In genomic region chr2:165032533-165032932, GRCm38 (mm10) we compare ENCODE assay signal across 10 mouse cellular contexts. TPM values are rescaled to one million over a fixed set of nuclear protein-coding genes. Genes with fewer than 3 reads are reported as not detected.
DNase-seq lines count a peak whose midpoint lies in the region; ATAC-seq lines count a peak whose summit lies in the region.
"Had no signal": no experiment of that assay in that cellular context is flagged by ENCODE, and none has a peak within 500 bp of the region (broad histone marks: within the 10 kb centered on the region; RNA-seq: fewer than 3 reads in every experiment).

No protein-coding gene starts in this region.

- ATAC-seq in heart, embryonic 15.5 days (replicated peaks; ENCODE audit: insufficient number of reproducible peaks, insufficient read depth, low FRiP score, low read depth), result no peak
- no peak for ATAC-seq in embryonic facial prominence, embryonic 13.5 days (ENCODE audit: insufficient number of reproducible peaks, insufficient read depth, low FRiP score, low TSS enrichment, low read depth)
- ATAC-seq in kidney, embryonic 16.5 days (ENCODE audit: low FRiP score, low TSS enrichment), result no peak
- ATAC-seq in midbrain, embryonic 15.5 days (replicated peaks), result no peak
- no peak for ATAC-seq in erythroblast, adult 5-6 weeks (replicated peaks; ENCODE audit: low FRiP score, poor library complexity, severe bottlenecking)

- no peaks in the 10 kb centered on the region for H3K9me3 ChIP-seq in heart, embryonic 15.5 days (replicated peaks)
- no peaks in the 10 kb centered on the region for H3K9me3 ChIP-seq in embryonic facial prominence, embryonic 13.5 days
- H3K9me3 ChIP-seq in kidney, embryonic 16.5 days (ENCODE audit: low read length), result no peaks in the 10 kb centered on the region
- H3K9me3 ChIP-seq in midbrain, embryonic 15.5 days, result no peaks in the 10 kb centered on the region
- H3K9me3 ChIP-seq: G1E had no signal

- H3K9ac ChIP-seq in heart, embryonic 15.5 days, result no peak overlapping the region
- H3K9ac ChIP-seq in embryonic facial prominence, embryonic 13.5 days, result no peak overlapping the region
- H3K9ac ChIP-seq in kidney, embryonic 16.5 days (replicated peaks; ENCODE audit: low read length), result 0 out of 2 replicates have a peak overlapping the region, but pooled peaks have one; percentile 16
- H3K9ac ChIP-seq in midbrain, embryonic 15.5 days, result no peak overlapping the region; the same call in 1 of the 2 replicates

- intact Hi-C loops in heart, postnatal 14 days (cut with DNase I), result loop anchor here (5.0 to 10.0 kb wide), 2 partner anchors 110 to 208 kb away; partner anchors contain the start of genes Spata25 and Zswim1

- WGBS in heart, embryonic 15.5 days, result 62% methylated on average over 3 of the region's 3 CpGs
- 48% methylated on average over 3 of the region's 3 CpGs for WGBS in embryonic facial prominence, embryonic 13.5 days
- 41% methylated on average over 3 of the region's 3 CpGs for WGBS in kidney, embryonic 16.5 days
- 42% methylated on average over 3 of the region's 3 CpGs for WGBS in midbrain, embryonic 15.5 days

- no peaks in the 10 kb centered on the region for H3K36me3 ChIP-seq in heart, embryonic 15.5 days
- 0 out of 2 replicates have a peak, but pooled peaks cover 3% of the 10 kb centered on the region for H3K36me3 ChIP-seq in embryonic facial prominence, embryonic 13.5 days
- H3K36me3 ChIP-seq in kidney, embryonic 16.5 days (ENCODE audit: insufficient read depth, low read length), result no peaks in the 10 kb centered on the region
- H3K36me3 ChIP-seq in midbrain, embryonic 15.5 days (replicated peaks), result no peaks in the 10 kb centered on the region

- H3K4me2 ChIP-seq in heart, embryonic 15.5 days, result 0 out of 2 replicates have a peak overlapping the region, but pooled peaks have one; percentile 81
- H3K4me2 ChIP-seq in embryonic facial prominence, embryonic 13.5 days, result peak overlapping the region; percentile 86
- H3K4me2 ChIP-seq in kidney, embryonic 16.5 days (replicated peaks; ENCODE audit: low read depth, low read length), result 0 out of 2 replicates have a peak overlapping the region, but pooled peaks have one; percentile 12
- H3K4me2 ChIP-seq in midbrain, embryonic 15.5 days, result peak overlapping the region; percentile 80

- H3K27ac ChIP-seq in heart, embryonic 15.5 days, result no peak overlapping the region
- no peak overlapping the region for H3K27ac ChIP-seq in embryonic facial prominence, embryonic 13.5 days
- H3K27ac ChIP-seq in kidney, embryonic 16.5 days (ENCODE audit: low read length), result no peak overlapping the region
- H3K27ac ChIP-seq in midbrain, embryonic 15.5 days, result no peak overlapping the region

- no peak overlapping the region for H3K4me3 ChIP-seq in heart, embryonic 15.5 days
- 0 out of 2 replicates have a peak overlapping the region, but pooled peaks have one; percentile 7 for H3K4me3 ChIP-seq in embryonic facial prominence, embryonic 13.5 days
- H3K4me3 ChIP-seq in kidney, embryonic 16.5 days (ENCODE audit: low read length), result no peak overlapping the region
- peak overlapping the region; percentile 58 for H3K4me3 ChIP-seq in midbrain, embryonic 15.5 days

- H3K4me1 ChIP-seq in heart, embryonic 15.5 days (replicated peaks), result peaks cover 19% of the 10 kb centered on the region
- H3K4me1 ChIP-seq in embryonic facial prominence, embryonic 13.5 days, result peaks cover 33% of the 10 kb centered on the region
- peaks cover 22% of the 10 kb centered on the region for H3K4me1 ChIP-seq in kidney, embryonic 16.5 days (ENCODE audit: insufficient read depth, low read length)
- H3K4me1 ChIP-seq in midbrain, embryonic 15.5 days, result peaks cover 41% of the 10 kb centered on the region

- H3K27me3 ChIP-seq in heart, embryonic 15.5 days, result no peaks in the 10 kb centered on the region
- H3K27me3 ChIP-seq in embryonic facial prominence, embryonic 13.5 days, result no peaks in the 10 kb centered on the region
- H3K27me3 ChIP-seq in kidney, embryonic 16.5 days (ENCODE audit: insufficient read depth, low read length), result no peaks in the 10 kb centered on the region
- no peaks in the 10 kb centered on the region for H3K27me3 ChIP-seq in midbrain, embryonic 15.5 days (replicated peaks)

- DNase-seq in heart, postnatal 14 days, result no peak
- DNase-seq in left cerebral cortex, adult 11 months (ENCODE audit: low spot score), result no peak
- no peak for DNase-seq in layer of hippocampus, postnatal 10 days (ENCODE audit: low spot score in 2 of 2)

RNA-seq across cellular contexts. Expression of gene Ncoa5, which starts 2.1 kb away (rescaled TPM):
- 38.6 and 44.6 TPM in 2 replicates for polyA plus RNA-seq in heart, embryonic 15.5 days (2015; fragmentation: Nextera tagmentation; extraction: Ambion mirVana)
- 10 to 100 TPM; 19.7 to 22.8 TPM for total RNA-seq in heart, postnatal 14 days (2021)
- 94.8 and 95.8 TPM in 2 replicates for polyA plus RNA-seq in embryonic facial prominence, embryonic 13.5 days (2015; fragmentation: Nextera tagmentation; extraction: Ambion mirVana)
- polyA plus RNA-seq in kidney, embryonic 16.5 days (2015; fragmentation: Nextera tagmentation; extraction: Ambion mirVana), result 69.8 and 79.5 TPM in 2 replicates
- 123 and 126 TPM in 2 replicates for polyA plus RNA-seq in midbrain, embryonic 15.5 days (2015; fragmentation: Nextera tagmentation; extraction: Ambion mirVana)
- 10 to 100 TPM; 55.8 to 57.6 TPM for total RNA-seq in layer of hippocampus, postnatal 10 days (2021)
- total RNA-seq in erythroblast, adult 5-6 weeks (2015; ENCODE audit: low replicate concordance), result 1.2 and 5.4 TPM in 2 replicates
- 10.3 and 15.6 TPM in 2 replicates for total RNA-seq in erythroblast, adult 5-6 weeks (2017; ENCODE audit: low replicate concordance)

RNA-seq across cellular contexts. Expression of gene Cd40, which starts 22.9 kb away (rescaled TPM):
- polyA plus RNA-seq in heart, embryonic 15.5 days (2015; fragmentation: Nextera tagmentation; extraction: Ambion mirVana), result 6.0 and 9.8 TPM in 2 replicates
- total RNA-seq in heart, postnatal 14 days (2021), result 1 to 10 TPM; 2.4 to 3.0 TPM
- polyA plus RNA-seq in embryonic facial prominence, embryonic 13.5 days (2015; fragmentation: Nextera tagmentation; extraction: Ambion mirVana), result 4.9 and 6.3 TPM in 2 replicates
- polyA plus RNA-seq in kidney, embryonic 16.5 days (2015; fragmentation: Nextera tagmentation; extraction: Ambion mirVana), result 9.3 and 12.5 TPM in 2 replicates
- 5.5 and 6.3 TPM in 2 replicates for polyA plus RNA-seq in midbrain, embryonic 15.5 days (2015; fragmentation: Nextera tagmentation; extraction: Ambion mirVana)
- 1 to 10 TPM; 1.5 to 3.8 TPM for total RNA-seq in layer of hippocampus, postnatal 10 days (2021)
- total RNA-seq in erythroblast, adult 5-6 weeks (2015; ENCODE audit: low replicate concordance), result 10.2 TPM in 1 of 2 replicates, not detected in the other
- 3.6 and 5.1 TPM in 2 replicates for total RNA-seq in erythroblast, adult 5-6 weeks (2017; ENCODE audit: low replicate concordance)
- polyA plus RNA-seq: G1E had no signal

RNA-seq across cellular contexts. Expression of gene 1700025C18Rik, which starts 58.0 kb away (rescaled TPM):
- not detected in 2 replicates for polyA plus RNA-seq in heart, embryonic 15.5 days (2015; fragmentation: Nextera tagmentation; extraction: Ambion mirVana)
- not detected for total RNA-seq in heart, postnatal 14 days (2021)
- polyA plus RNA-seq in embryonic facial prominence, embryonic 13.5 days (2015; fragmentation: Nextera tagmentation; extraction: Ambion mirVana), result not detected in 2 replicates
- polyA plus RNA-seq in kidney, embryonic 16.5 days (2015; fragmentation: Nextera tagmentation; extraction: Ambion mirVana), result not detected in 2 replicates
- not detected in 2 replicates for polyA plus RNA-seq in midbrain, embryonic 15.5 days (2015; fragmentation: Nextera tagmentation; extraction: Ambion mirVana)
- not detected for total RNA-seq in layer of hippocampus, postnatal 10 days (2021)
- total RNA-seq in erythroblast, adult 5-6 weeks (2015; ENCODE audit: low replicate concordance), result not detected in 2 replicates
- not detected in 2 replicates for total RNA-seq in erythroblast, adult 5-6 weeks (2017; ENCODE audit: low replicate concordance)
- total RNA-seq: G1E; left cerebral cortex, postnatal 10 days had no signal
- polyA plus RNA-seq: G1E had no signal

Comparison
In these comparisons a context has a peak if more than half of its experiments do, and no peak if none do; other contexts are left out.
1. H3K4me2 ChIP-seq: peak in every context shown above with its lines; median percentile 86 in embryonic facial prominence, embryonic 13.5 days; 81 in heart, embryonic 15.5 days; 80 in midbrain, embryonic 15.5 days; 12 in kidney, embryonic 16.5 days.
2. H3K4me3 ChIP-seq: peak in embryonic facial prominence, embryonic 13.5 days (single experiment) and midbrain, embryonic 15.5 days (single experiment); none in heart, embryonic 15.5 days (single experiment) and kidney, embryonic 16.5 days (single experiment).